Mouse (Mus musculus) limb, embryonic 15.5 days (tissue): ENCODE data around the gene Svbp. TPM values are rescaled to one million over a fixed set of nuclear protein-coding genes. Genes with fewer than 3 reads are reported as not detected.
A peak's percentile ranks its signal among the peaks of the same experiment; 100 is the strongest.

Experiments used
- ATAC-seq: fragments of 200-750 bp; cut with Nextera tagmentation; 2 replicates; pipeline ENCODE4 v1.8.0; 2017; ENCODE audit warnings: low read depth, moderate TSS enrichment; ENCODE audit not compliant: insufficient number of reproducible peaks, low FRiP score, low TSS enrichment
- H3K27ac ChIP-seq: fragments of 300-500 bp; sonication (generic); 2 replicates; pipeline ENCODE4 v1.5.1; 2015; ENCODE audit warnings: moderate library complexity, mild to moderate bottlenecking, inconsistent platforms
- H3K27me3 ChIP-seq: fragments of 300-500 bp; sonication (generic); 2 replicates; pipeline ENCODE4 v1.6.1; 2015; ENCODE audit warnings: inconsistent platforms
- H3K36me3 ChIP-seq: fragments of 300-500 bp; sonication (generic); 2 replicates; pipeline ENCODE4 v1.6.1; 2015; ENCODE audit warnings: inconsistent platforms
- H3K4me1 ChIP-seq: fragments of 300-500 bp; sonication (generic); 2 replicates; pipeline ENCODE4 v1.6.1; 2015; ENCODE audit warnings: inconsistent platforms
- H3K4me2 ChIP-seq: fragments of 300-500 bp; sonication (generic); 2 replicates; pipeline ENCODE4 v1.6.1; 2015; ENCODE audit warnings: mild to moderate bottlenecking, inconsistent platforms
- H3K4me3 ChIP-seq: fragments of 300-500 bp; sonication (generic); 2 replicates; pipeline ENCODE4 v1.5.1; 2015; ENCODE audit warnings: mild to moderate bottlenecking, inconsistent platforms
- H3K9ac ChIP-seq: fragments of 300-500 bp; sonication (generic); 2 replicates; pipeline ENCODE4 v1.6.1; 2015; ENCODE audit warnings: inconsistent platforms
- H3K9me3 ChIP-seq: fragments of 300-500 bp; sonication (generic); 2 replicates; pipeline ENCODE4 v1.6.1; 2016; ENCODE audit warnings: inconsistent platforms
- WGBS: fragments of 180-500 bp; shearing (Covaris S2); methylation state at CpG from one replicate; pipeline ENCODE4 v1.1.7; 2015; 5-methylcytosine and 5-hydroxymethylcytosine counted together
- polyA plus RNA-seq: library from polyadenylated mRNA; unstranded; fragments of >200 nt; fragmentation: Nextera tagmentation; extraction: Ambion mirVana; gene quantifications from 2 replicates; pipeline ENCODE4 v1.2.1, GENCODE M21; 2015

The Svbp gene
- polyA plus RNA-seq, 1 experiment from 2014 or later = 190 TPM

DNA sequence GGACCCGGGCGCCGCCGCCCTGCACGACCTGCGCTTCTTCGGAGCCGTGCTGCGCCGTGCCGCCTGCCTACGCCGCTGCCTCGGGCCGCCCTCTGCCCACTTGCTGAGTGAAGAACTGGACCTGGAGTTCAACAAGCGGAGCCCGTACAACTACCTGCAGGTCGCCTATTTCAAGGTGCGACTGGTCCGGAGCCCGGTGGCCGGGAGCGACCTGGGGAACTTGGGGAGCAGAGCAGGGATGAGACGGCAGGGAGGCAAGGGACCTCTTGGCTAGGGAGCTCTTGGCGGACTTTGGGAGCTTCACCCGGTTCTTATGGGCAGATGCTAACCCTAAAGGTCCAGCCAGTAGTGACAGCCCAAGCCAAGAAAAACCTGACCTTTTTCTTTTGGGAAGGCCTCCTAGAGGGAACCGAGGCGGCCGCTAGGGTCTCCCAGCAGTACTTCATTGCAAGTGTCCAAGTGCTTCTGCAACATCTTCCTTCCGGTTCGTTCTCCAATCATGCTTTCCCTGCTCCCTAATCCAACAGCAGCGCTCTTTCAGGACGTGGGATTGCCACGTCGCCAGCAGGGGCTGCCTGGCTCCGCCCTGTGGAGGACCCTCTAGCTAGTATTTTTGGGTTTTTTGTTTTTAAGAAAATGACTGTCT, 38.3 kb downstream of the Svbp start:
- WGBS = under 1% methylated on average over 36 of the region's 36 CpGs
- Histone ChIP-seq H3K27ac (peak overlapping the region; percentile 87), H3K27me3 (no peaks in the 10 kb centered on the region), H3K36me3 (peaks cover 26% of the 10 kb centered on the region), H3K4me1 (peaks cover 16% of the 10 kb centered on the region), H3K4me3 (peak overlapping the region; percentile 94), H3K4me2 (peak overlapping the region; percentile 70), H3K9ac (peak overlapping the region; percentile 74), H3K9me3 (no peaks in the 10 kb centered on the region)
- ATAC-seq = peak; percentile 21; the same call in 1 of the 2 replicates

DNA sequence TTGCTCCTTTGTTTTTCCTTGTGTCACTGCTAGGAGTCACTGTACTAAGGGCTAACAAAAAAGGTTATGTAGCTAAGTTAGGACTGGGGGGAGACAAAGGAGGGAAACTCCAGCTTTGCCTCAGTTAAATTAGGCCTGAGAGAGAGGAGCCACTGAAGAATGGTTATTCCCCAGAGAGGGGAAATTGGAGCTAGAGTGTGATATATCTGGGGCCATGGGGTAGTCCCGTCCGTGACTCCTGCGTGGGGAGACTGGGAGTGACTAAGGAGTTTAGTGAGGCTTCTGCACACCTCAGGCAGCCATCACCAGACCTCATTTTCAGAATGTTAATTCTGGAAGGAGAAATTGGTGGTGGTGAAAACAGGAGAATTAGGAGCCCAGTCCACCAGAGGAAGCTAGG, 39.2 kb downstream of the Svbp start:
- ATAC-seq = no peak
- Histone ChIP-seq H3K9me3 (no peaks in the 10 kb centered on the region), H3K4me2 (peak overlapping the region; percentile 70), H3K4me3 (peak overlapping the region; percentile 94), H3K27ac (peak overlapping the region; percentile 87), H3K27me3 (no peaks in the 10 kb centered on the region), H3K4me1 (peaks cover 21% of the 10 kb centered on the region), H3K36me3 (peaks cover 31% of the 10 kb centered on the region), H3K9ac (peak overlapping the region; percentile 28; the same call in 1 of the 2 replicates)
- WGBS = 71% methylated on average over 3 of the region's 3 CpGs

DNA sequence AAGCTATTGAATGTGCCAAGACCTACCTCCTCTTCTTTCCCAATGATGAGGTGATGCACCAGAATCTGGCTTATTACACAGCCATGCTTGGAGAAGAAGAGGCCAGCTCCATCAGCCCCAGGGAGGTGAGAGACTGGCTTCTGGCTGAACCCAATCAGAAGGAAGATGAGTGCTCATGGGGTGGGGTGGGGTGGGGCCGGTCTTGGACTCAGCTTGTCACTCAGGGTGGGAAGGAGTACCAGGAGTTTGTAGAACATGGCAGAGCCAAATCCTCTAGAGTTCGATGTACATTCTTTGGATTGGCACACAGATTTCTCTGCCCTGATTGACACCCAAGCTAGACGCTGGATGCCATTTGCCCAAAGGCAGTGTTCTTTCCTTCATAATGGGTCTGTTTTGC, 43.6 kb downstream of the Svbp start:
- Histone ChIP-seq H3K36me3 (peaks cover 69% of the 10 kb centered on the region), H3K9ac (no peak overlapping the region), H3K4me3 (no peak overlapping the region), H3K4me1 (peaks cover 17% of the 10 kb centered on the region; the same call in 1 of the 2 replicates), H3K9me3 (no peaks in the 10 kb centered on the region), H3K27ac (no peak overlapping the region), H3K4me2 (no peak overlapping the region), H3K27me3 (no peaks in the 10 kb centered on the region)
- no peak for ATAC-seq
- 72% methylated on average over 3 of the region's 3 CpGs for WGBS

DNA sequence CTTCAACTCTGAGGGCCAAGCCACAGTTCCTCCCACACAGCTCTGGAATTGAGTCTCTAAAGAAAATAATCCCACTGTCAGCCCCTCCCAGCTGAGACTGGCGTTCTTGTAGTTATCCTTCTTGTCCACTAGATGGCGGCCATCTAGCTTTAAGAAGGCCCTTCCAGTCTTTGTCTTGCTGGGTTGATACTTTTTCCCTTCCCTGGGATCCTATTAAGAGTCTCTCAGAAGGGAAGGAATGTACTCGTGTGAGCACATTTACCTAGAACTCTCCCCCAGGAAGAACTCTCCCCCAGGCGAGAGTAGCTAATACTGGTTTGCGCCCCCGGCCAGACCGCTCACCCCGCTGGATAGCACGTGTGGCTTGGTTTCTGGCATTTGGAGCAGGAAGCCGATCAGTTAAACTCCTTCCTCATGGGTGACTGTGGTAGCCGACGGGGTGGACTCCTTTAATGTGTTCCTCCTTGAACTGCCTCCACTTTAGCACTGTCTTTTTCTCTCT, 44.1 kb downstream of the Svbp start:
- H3K4me2 ChIP-seq = no peak overlapping the region
- H3K27me3 ChIP-seq = no peaks in the 10 kb centered on the region
- peaks cover 14% of the 10 kb centered on the region; the same call in 1 of the 2 replicates for H3K4me1 ChIP-seq
- 0 out of 2 replicates have a peak overlapping the region, but pooled peaks have one; percentile 48 for H3K27ac ChIP-seq
- H3K9ac ChIP-seq = no peak overlapping the region
- no peak overlapping the region for H3K4me3 ChIP-seq
- no peaks in the 10 kb centered on the region for H3K9me3 ChIP-seq
- 0 out of 2 replicates have a peak, but pooled peaks have one; percentile 42 for ATAC-seq
- WGBS = 35% methylated on average over 12 of the region's 12 CpGs
- H3K36me3 ChIP-seq = peaks cover 72% of the 10 kb centered on the region

DNA sequence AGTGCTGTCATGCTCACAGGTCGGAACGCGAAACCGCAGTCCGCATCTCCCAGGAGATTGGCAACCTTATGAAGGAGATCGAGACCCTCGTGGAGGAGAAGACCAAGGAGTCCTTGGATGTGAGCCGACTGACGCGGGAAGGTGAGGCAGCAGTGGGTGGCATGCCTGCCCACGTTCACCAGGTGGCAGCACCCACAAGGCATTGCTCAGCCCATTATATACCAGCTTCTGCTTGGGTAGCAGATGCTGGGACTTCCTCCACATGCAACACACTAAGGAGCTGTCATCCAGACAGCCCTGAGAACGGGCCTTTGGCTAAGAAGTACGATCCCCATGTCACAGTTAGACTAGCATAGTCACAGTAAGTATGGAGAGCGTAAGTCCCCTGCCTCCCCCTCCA, 46.6 kb downstream of the Svbp start:
- WGBS = 88% methylated on average over 14 of the region's 14 CpGs
- Histone ChIP-seq H3K9me3 (no peaks in the 10 kb centered on the region), H3K4me1 (peaks cover 14% of the 10 kb centered on the region), H3K9ac (no peak overlapping the region), H3K4me2 (no peak overlapping the region), H3K27me3 (no peaks in the 10 kb centered on the region), H3K36me3 (peaks cover 88% of the 10 kb centered on the region), H3K4me3 (no peak overlapping the region), H3K27ac (no peak overlapping the region)
- ATAC-seq = no peak

DNA sequence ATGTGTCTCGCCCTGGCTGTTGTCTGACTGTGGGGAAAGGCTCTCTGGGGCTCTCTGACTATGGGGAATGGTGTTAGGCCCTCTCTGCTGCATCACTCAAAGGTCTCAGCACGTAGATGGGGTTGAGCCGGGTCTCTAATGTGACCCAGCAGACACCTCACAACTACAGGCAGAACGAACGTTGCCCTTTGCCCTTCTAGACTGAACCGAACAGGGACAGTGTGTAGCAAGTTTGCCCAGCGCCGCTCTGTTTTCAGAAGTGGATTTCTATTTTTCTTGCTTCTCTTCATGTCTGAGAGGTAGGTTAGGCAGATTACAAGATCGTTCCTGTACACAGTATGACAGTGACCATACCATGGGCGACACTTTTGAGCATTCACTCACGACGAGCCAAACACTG, 47.5 kb downstream of the Svbp start:
- 95% methylated on average over 12 of the region's 12 CpGs for WGBS
- Histone ChIP-seq H3K9me3 (no peaks in the 10 kb centered on the region), H3K4me1 (peaks cover 23% of the 10 kb centered on the region), H3K27me3 (no peaks in the 10 kb centered on the region), H3K4me3 (no peak overlapping the region), H3K36me3 (peaks cover 87% of the 10 kb centered on the region), H3K4me2 (no peak overlapping the region), H3K9ac (no peak overlapping the region), H3K27ac (no peak overlapping the region)
- ATAC-seq = no peak

DNA sequence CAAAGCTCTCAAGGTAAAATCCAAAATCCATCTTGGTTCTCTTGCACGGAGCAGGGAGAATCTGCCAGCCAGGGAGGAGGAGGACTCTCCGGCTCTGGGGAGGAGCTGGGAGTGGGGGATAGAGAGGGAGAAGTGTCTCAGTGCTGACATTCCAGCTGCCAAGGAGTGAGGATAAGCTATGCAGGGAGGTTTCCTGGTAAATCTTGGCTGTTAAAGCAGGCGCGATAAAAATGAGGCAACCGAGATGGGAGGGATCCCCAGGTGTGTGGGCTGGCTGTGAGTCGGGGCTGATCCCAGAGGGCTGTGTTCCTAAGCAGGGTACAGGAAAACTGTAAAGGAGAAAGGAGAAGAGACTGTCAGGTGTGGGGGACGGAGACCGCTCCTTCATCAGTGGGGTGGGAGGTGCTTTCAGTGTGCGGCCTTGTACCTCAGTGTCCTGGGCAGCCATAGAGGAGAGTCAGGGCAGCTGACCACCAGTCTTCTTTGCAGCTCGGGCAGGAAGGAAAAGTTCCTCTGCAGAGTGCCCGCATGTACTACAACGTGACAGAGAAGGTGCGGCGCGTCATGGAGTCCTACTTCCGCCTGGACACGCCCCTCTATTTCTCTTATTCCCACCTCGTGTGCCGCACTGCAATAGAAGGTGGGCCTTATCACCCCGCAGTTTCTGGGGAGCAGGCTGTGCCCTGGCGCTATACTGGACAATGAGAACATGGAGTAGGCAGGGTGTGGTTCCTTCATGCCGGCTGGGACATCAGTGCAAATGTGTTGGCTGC, 49.5 kb downstream of the Svbp start:
- Histone ChIP-seq H3K9ac (no peak overlapping the region), H3K4me2 (no peak overlapping the region), H3K36me3 (peaks cover 84% of the 10 kb centered on the region), H3K27me3 (no peaks in the 10 kb centered on the region), H3K9me3 (no peaks in the 10 kb centered on the region), H3K4me3 (no peak overlapping the region), H3K4me1 (peaks cover 21% of the 10 kb centered on the region), H3K27ac (no peak overlapping the region)
- 76% methylated on average over 22 of the region's 22 CpGs for WGBS
- no peak for ATAC-seq

DNA sequence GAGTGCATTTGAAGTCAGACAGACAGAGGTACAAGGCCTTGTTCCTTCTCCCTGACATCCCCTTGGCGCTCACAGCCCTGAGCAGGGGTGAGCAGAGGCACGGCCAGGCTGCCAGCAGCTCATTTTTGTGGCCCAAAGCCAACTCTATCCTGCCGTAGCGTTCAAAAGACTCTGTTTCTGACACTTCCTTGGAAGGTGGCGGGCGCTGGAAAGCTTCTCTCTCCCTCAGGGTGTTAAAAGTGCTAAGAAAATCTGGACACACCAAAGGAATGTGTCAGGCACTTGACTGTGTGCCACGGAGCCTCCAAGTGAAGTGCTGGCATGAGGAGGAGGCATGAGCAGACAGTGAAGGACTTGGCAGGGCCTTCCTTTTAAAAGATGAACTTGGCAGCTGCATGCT, 50.5 kb downstream of the Svbp start:
- Histone ChIP-seq H3K9me3 (no peaks in the 10 kb centered on the region), H3K4me1 (peaks cover 21% of the 10 kb centered on the region)
- ATAC-seq = no peak

DNA sequence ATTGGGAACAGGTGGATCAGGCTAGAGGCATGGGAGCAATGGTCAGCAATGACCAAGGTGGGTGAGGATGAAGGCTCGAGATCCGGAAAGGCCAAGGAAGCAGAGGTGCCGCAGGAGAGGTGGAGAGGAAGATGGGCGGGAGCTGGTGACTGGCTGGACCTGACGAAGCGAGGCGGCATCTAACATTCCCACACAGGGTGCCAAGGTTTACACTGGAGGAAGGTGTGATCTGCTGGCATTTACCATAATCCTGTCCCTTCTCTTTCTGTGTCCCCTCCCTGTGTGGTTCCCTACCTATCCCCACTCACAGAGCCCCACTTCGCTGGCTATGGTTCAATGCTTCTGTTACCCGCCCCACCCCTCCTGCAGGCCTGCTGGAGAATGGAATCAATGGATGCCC, 50.9 kb downstream of the Svbp start:
- H3K9me3 ChIP-seq = no peaks in the 10 kb centered on the region
- H3K9ac ChIP-seq = no peak overlapping the region
- 82% methylated on average over 9 of the region's 9 CpGs for WGBS
- peaks cover 74% of the 10 kb centered on the region for H3K36me3 ChIP-seq
- H3K4me1 ChIP-seq = peaks cover 21% of the 10 kb centered on the region
- no peak overlapping the region for H3K27ac ChIP-seq
- no peak for ATAC-seq
- no peak overlapping the region for H3K4me3 ChIP-seq
- H3K27me3 ChIP-seq = no peaks in the 10 kb centered on the region
- H3K4me2 ChIP-seq = no peak overlapping the region

More for the DNA sequence above, 50.5 kb downstream of the Svbp start:
- Histone ChIP-seq H3K36me3 (peaks cover 78% of the 10 kb centered on the region), H3K4me3 (no peak overlapping the region), H3K9ac (no peak overlapping the region), H3K27me3 (no peaks in the 10 kb centered on the region), H3K4me2 (no peak overlapping the region), H3K27ac (peak overlapping the region; percentile 9; the same call in 1 of the 2 replicates)
- WGBS = 63% methylated on average over 7 of the region's 7 CpGs

DNA sequence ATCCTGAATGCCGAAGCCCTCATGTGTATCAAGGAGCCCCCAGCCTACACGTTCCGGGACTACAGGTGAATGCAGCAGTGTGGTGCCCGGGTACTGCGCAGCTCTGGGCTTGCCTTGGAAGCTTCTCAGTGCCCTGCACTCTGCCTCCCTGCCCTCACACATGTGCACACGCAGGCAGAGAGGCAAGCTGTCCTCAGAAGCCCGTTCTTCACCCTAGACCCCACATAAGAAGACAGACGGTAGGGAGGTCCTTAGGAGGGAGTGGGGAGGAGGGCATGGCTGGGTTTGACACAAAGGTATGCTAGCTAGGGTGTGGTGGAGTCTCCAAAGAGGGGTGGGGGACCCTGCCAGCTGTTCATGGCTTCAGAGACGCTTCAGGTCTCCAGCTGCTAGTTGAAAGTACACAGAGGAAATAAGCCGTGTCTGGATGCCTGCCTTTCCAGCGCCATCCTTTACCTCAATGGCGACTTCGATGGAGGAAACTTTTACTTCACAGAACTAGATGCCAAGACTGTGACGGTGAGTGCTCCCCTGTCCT, 51.7 kb downstream of the Svbp start:
- Histone ChIP-seq H3K9me3 (no peaks in the 10 kb centered on the region), H3K27ac (no peak overlapping the region), H3K36me3 (peaks cover 66% of the 10 kb centered on the region), H3K4me2 (no peak overlapping the region), H3K27me3 (no peaks in the 10 kb centered on the region), H3K4me1 (peaks cover 21% of the 10 kb centered on the region), H3K4me3 (no peak overlapping the region), H3K9ac (no peak overlapping the region)
- no peak for ATAC-seq
- 80% methylated on average over 14 of the region's 14 CpGs for WGBS

DNA sequence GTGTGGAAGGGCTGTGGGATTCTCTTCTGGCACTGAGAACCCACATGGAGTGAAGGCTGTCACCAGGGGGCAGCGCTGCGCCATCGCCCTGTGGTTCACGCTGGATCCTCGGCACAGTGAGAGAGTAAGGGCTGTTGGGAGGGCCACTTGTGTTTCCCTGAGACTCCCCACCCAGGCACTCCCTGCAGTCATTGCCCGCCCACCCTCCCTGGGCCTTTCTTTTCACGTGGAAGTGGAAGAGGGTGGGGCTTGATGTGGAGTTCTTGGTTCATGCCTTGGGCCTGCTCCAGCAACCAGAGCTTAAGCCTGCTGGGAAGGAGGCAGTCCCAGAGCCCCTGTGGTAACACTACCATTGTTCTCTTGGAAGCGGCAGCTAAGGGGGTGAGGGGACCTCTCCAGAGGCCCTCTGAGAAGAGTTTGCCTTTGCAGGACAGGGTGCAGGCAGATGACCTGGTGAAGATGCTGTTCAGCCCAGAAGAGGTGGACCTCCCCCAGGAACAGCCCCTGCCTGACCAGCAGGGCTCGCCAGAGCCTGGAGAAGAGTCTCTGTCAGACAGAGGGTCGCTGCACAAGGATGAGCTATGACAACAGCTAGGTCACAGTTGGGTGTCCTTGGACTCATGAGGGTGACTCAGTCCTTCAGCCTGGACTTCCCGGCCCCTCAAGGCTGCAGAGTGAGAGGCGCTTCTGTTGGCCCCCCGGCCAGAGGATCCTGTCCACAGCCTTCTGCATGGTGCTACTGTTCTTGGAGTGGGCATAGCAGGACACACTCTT, 52.5 kb downstream of the Svbp start:
- WGBS = 39% methylated on average over 13 of the region's 13 CpGs
- Histone ChIP-seq H3K4me3 (no peak overlapping the region), H3K4me2 (no peak overlapping the region), H3K9ac (no peak overlapping the region), H3K9me3 (no peaks in the 10 kb centered on the region), H3K27me3 (no peaks in the 10 kb centered on the region), H3K27ac (no peak overlapping the region; the same call in 1 of the 2 replicates), H3K36me3 (peaks cover 57% of the 10 kb centered on the region), H3K4me1 (peaks cover 21% of the 10 kb centered on the region)
- no peak; the same call in 1 of the 2 replicates for ATAC-seq
